9 mouse cellular contexts compared by ENCODE assay signal in genomic region chr11:82467218-82467617, GRCm38 (mm10).
DNase-seq lines count a peak whose midpoint lies in the region; ATAC-seq lines count a peak whose summit lies in the region.
"Had no signal": no experiment of that assay in that cellular context is flagged by ENCODE, and none has a peak within 500 bp of the region (broad histone marks: within the 10 kb centered on the region; RNA-seq: fewer than 3 reads in every experiment).

No protein-coding gene starts in this region.

- H3K4me3 ChIP-seq in kidney, embryonic 14.5 days (ENCODE audit: low read length): no peak overlapping the region
- H3K4me3 ChIP-seq: intestine, embryonic 15.5 days had no signal

- no peaks in the 10 kb centered on the region for H3K4me1 ChIP-seq in kidney, embryonic 14.5 days (ENCODE audit: control insufficient read depth, insufficient read depth, low read length)
- H3K4me1 ChIP-seq: intestine, embryonic 15.5 days had no signal

- no peak overlapping the region for H3K4me2 ChIP-seq in kidney, embryonic 14.5 days (replicated peaks; ENCODE audit: low read depth, low read length)
- H3K4me2 ChIP-seq: intestine, embryonic 15.5 days had no signal

- H3K36me3 ChIP-seq in kidney, embryonic 14.5 days (ENCODE audit: control insufficient read depth, insufficient read depth, low read length): no peaks in the 10 kb centered on the region
- H3K36me3 ChIP-seq: intestine, embryonic 15.5 days had no signal

- no peaks in the 10 kb centered on the region for H3K9me3 ChIP-seq in kidney, embryonic 14.5 days (ENCODE audit: control insufficient read depth, low read length)
- H3K9me3 ChIP-seq: intestine, embryonic 15.5 days had no signal

- ATAC-seq in kidney, embryonic 14.5 days (ENCODE audit: low FRiP score, low TSS enrichment): no peak
- ATAC-seq: intestine, embryonic 15.5 days had no signal

- H3K9ac ChIP-seq in kidney, embryonic 14.5 days (ENCODE audit: low read depth, low read length): no peak overlapping the region
- H3K9ac ChIP-seq: intestine, embryonic 15.5 days; liver, embryonic 14.5 days had no signal

- DNase-seq in layer of hippocampus, adult 11-12 months (ENCODE audit: low spot score): peak; percentile 36
- DNase-seq in layer of hippocampus, adult 9-10 months (ENCODE audit: low spot score): no peak
- peak; percentile 76 for DNase-seq in cerebellum, adult 9-11 months
- DNase-seq in layer of hippocampus, adult 9-11 months: peak; percentile 38
- peak; percentile 88 to 89 for DNase-seq in right cerebral cortex, postnatal 10 days (ENCODE audit: low spot score in 2 of 2)
- DNase-seq in kidney, adult 11 months: no peak

- no peaks in the 10 kb centered on the region; the same call in 1 of the 2 replicates for H3K27me3 ChIP-seq in kidney, embryonic 14.5 days (ENCODE audit: control insufficient read depth, insufficient read depth, low read length)
- H3K27me3 ChIP-seq: intestine, embryonic 15.5 days had no signal

- H3K27ac ChIP-seq in kidney, embryonic 14.5 days (ENCODE audit: low read depth, low read length): no peak overlapping the region
- H3K27ac ChIP-seq: intestine, embryonic 15.5 days; liver, embryonic 14.5 days had no signal

- WGBS in kidney, embryonic 14.5 days: 87% methylated on average over 7 of the region's 7 CpGs

Comparison
In these comparisons a context has a peak if more than half of its experiments do, and no peak if none do; other contexts are left out.
1. DNase-seq: peak in layer of hippocampus, adult 11-12 months (single experiment), cerebellum, adult 9-11 months (single experiment), layer of hippocampus, adult 9-11 months (single experiment) and right cerebral cortex, postnatal 10 days (2 of 2); none in layer of hippocampus, adult 9-10 months (single experiment) and kidney, adult 11 months (single experiment).